Mouse (Mus musculus) left cerebral cortex, adult 9 months (tissue): Measurements from ENCODE around the gene Hapln3.

ENCODE experiments used
- DNase-seq, 2 experiments: peaks; one replicate each; pipeline ENCODE4 v3.0.0; 2022; ENCODE audit warnings: low spot score in 2 of 2

Hapln3 gene

GRCm38 (mm10) chr7:79079212-79079611, 51.6 kb downstream of the Hapln3 start:
- DNase-seq = no peak

- DNase-seq = no peak
These were observed 62.6 kb downstream of the Hapln3 start for GRCm38 (mm10) chr7:79068231-79068630.

- DNase-seq = no peak
These were observed 63.4 kb downstream of the Hapln3 start for GRCm38 (mm10) chr7:79067466-79067865.
